Mouse (Mus musculus) cerebellum, postnatal 36 days (tissue): Measurements from ENCODE around the gene Dnajc14.
"Not testable (repeated sequence)": the region's sequence is repeated elsewhere in the genome, so short reads cannot be mapped to it uniquely, and the experiment has no call there.

Experiments
- DNase-seq, 2 experiments: peaks; one replicate each; pipeline ENCODE4 v3.0.0; 2021 to 2022; ENCODE audit warnings: mixed read lengths in 2 of 2

Gene Dnajc14

DNA sequence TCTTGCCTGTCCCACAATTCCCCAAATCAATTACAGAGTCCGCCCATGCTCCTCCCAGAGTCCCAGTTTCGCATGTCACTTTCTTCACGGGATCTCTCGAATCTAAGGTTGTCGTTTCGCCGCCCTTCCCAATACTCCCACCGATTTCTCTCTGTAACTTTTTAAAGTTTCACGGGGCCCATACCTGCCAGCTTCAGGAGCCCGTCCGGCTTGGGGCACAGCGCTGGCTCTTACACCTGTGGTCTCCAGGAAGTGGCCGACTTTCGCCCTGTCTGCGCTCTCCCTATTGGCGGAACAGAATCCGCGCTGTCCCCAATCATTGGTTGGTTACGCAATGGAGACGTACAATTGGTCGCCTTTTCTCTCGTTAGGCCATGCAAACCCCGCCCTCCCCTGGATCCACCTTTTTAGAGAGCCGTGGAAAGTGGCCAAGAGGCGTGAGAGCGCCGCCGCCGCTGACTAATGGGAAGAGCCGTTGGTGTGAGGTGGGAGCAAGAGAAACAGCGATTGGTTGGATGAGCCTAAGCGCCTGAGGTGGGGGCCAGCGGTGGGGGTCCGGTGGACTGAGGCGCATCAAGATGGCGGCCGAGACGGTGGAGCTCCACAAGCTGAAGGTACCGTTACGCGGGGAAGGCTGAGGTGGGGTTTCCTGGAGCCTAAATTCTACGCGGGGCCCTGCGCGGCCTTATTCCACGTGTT, 17.6 kb downstream of the Dnajc14 start, which contains the start of gene Ormdl2:
Gene Ormdl2, minus strand, starts transcription at position 288 of the 699 bp plus-strand sequence.
- DNase-seq, result peak; percentile 98 to 99

- no peak for DNase-seq
Measured at GRCm38 (mm10) chr10:128822135-128822534, 18.3 kb downstream of the Dnajc14 start.

GRCm38 (mm10) chr10:128823087-128823486, 19.2 kb downstream of the Dnajc14 start:
- DNase-seq, result not testable (repeated sequence)

DNA sequence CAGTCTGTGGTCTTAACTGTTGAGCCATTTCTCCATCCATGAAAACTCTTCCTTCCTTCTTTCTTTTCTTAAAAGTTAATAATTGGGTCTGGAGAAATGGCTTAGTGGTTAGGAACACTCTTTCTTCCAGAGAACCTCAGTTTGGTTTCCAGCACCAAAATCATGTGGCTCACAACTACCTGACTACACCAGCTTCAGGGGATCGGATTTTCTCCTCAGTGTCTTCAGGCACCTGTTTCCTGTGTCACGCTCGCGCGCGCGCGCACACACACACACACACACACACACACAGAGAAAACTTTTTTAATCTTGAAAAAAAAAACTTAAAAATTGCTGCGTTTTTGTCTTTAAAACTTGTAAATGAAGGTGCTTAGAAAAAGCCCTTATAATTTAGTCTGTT, 20.0 kb downstream of the Dnajc14 start:
- no peak for DNase-seq

DNA sequence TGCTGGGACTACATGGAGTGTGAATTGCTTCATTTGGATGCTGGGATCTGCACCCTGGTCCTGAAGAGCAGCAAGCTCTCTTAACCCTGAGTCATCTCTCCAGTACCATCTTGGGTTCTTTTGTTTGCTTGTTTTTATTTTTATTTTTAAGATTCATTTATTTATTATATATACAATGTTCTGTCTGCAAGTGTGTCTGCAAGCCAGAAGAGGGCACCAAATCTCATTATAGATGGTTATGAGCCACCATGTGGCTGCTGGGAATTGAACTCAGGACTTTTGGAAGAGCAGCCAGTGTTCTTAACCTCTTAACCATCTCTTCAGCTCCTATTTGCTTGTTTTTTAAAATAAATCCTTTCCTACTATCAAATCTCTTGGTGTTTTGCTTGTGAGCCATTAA, 33.5 kb downstream of the Dnajc14 start:
- DNase-seq, result no peak

GRCm38 (mm10) chr10:128839434-128839833, 35.6 kb downstream of the Dnajc14 start:
- no peak for DNase-seq

GRCm38 (mm10) chr10:128840612-128841011, 36.8 kb downstream of the Dnajc14 start:
- no peak for DNase-seq

- DNase-seq, result no peak
Measured at GRCm38 (mm10) chr10:128843260-128843659, 39.4 kb downstream of the Dnajc14 start.

GRCm38 (mm10) chr10:128845516-128845915, 41.7 kb downstream of the Dnajc14 start:
- DNase-seq, result no peak

DNA sequence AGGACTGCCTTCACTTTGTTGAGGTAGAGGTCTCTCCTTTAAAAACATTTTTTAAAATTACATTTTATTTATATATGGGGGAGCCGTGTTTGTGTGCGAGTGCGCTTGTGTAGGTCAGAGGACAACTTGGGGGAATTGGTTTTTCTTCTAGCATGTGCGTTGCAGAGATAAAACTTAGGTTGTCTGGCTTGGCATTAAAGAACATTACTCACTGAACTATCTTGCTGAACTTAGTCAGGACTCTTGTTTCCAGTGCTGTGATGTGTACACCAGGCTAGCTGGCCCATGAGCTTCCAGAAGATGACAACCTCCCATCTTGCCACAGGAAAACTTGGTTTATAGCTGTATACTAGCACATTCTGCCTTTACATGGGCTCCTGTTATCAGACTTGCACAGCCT, 42.8 kb downstream of the Dnajc14 start:
- DNase-seq, result no peak

GRCm38 (mm10) chr10:128848426-128848825, 44.6 kb downstream of the Dnajc14 start:
- no peak for DNase-seq

DNA sequence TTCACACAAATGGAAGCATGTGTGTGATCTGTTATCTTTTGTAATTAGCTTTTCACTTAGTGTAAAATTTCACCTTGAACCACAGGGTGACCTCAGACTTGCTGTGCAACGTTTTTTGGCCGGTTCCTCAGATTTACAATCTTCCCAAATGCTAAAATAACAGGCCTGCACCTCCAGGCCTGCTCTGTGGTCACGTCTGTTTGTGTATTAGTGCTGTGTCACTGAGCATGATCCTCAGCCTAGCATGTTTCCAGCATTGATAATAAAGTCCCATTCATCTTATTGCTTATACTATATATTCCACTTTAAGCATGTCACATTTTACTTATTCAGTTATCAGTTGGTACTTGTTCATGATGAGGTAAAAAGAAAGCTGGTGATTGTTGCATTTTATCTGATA, 46.5 kb downstream of the Dnajc14 start:
- DNase-seq, result no peak

- no peak for DNase-seq
Measured at GRCm38 (mm10) chr10:128861176-128861575, 57.3 kb downstream of the Dnajc14 start.

- no peak for DNase-seq
Measured at GRCm38 (mm10) chr10:128866042-128866441, 62.2 kb downstream of the Dnajc14 start.

DNA sequence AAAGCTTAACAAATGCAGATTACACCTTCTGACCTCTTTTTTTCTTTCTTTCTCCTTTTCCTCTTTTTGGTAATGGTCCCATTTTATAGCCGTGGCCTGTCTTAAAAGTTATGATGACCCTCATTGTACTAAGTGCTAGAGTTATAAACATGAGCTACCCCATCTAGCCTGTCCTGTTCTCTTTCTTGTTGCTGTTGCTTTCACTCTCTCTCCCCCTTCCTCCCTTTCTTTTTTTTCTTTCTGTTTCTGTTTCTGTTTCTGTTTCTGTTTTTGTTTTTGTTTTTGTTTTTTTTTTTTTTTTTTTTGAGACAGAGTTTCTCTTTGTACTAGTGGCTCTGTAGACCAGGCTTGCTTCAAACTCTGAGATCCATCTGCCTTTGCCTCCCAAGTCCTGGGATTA, 62.7 kb downstream of the Dnajc14 start:
- DNase-seq, result no peak
